In genomic region chr4:129514300-129514898, GRCm38 (mm10) we compare ENCODE assay signal across 1 mouse cellular context.
TF ChIP-seq lines count a peak whose summit lies in the region.

No protein-coding gene starts in this region.

TF ChIP-seq in CH12.LX, 34 proteins besides CTCF, POLR2A, EP300 and RAD21 (continued from another document):
- no peak for TF ChIP-seq GABPA (IDR thresholded peaks at IDR 0.05; ENCODE audit: insufficient replicate concordance, low read depth, low read length)
- TF ChIP-seq MEF2A (IDR thresholded peaks at IDR 0.05; ENCODE audit: borderline replicate concordance, low read depth, low read length) = peak; percentile 44; the same call in 1 of the 2 replicates
- no peak for TF ChIP-seq USF1 (IDR thresholded peaks at IDR 0.05; ENCODE audit: low read depth, low read length)
- TF ChIP-seq HCFC1 (IDR thresholded peaks at IDR 0.05; ENCODE audit: low read depth, low read length) = peak; percentile 36; the same call in 1 of the 2 replicates
- peak; percentile 43; the same call in 1 of the 2 replicates for TF ChIP-seq IRF4 (IDR thresholded peaks at IDR 0.05; ENCODE audit: low read depth, low read length)
- TF ChIP-seq SMC3 (IDR thresholded peaks at IDR 0.05; ENCODE audit: low read depth, low read length) = peak; percentile 82
- peak; percentile 83 for TF ChIP-seq MXI1 (IDR thresholded peaks at IDR 0.05; ENCODE audit: low read depth, low read length)
- TF ChIP-seq TCF12 (IDR thresholded peaks at IDR 0.05; ENCODE audit: low read depth, low read length) = peak; percentile 60; the same call in 1 of the 2 replicates
- TF ChIP-seq NRF1 (IDR thresholded peaks at IDR 0.05; ENCODE audit: low read depth, low read length) = 0 out of 2 replicates have a peak, but pooled peaks have one; percentile 26
- no peak for TF ChIP-seq ELF1 (IDR thresholded peaks at IDR 0.05; ENCODE audit: low read depth, low read length)
